Mouse (Mus musculus): ENCODE results near the gene Chrm4.

Chrm4 gene

GRCm38 (mm10) chr2:91926949-91927348 lies at the start of gene Chrm4:
Gene Chrm4 (plus strand): TSS chr2:91927249.
- DNase-seq (ENCODE audit: low spot score in 2 of 2) = no peak

DNA sequence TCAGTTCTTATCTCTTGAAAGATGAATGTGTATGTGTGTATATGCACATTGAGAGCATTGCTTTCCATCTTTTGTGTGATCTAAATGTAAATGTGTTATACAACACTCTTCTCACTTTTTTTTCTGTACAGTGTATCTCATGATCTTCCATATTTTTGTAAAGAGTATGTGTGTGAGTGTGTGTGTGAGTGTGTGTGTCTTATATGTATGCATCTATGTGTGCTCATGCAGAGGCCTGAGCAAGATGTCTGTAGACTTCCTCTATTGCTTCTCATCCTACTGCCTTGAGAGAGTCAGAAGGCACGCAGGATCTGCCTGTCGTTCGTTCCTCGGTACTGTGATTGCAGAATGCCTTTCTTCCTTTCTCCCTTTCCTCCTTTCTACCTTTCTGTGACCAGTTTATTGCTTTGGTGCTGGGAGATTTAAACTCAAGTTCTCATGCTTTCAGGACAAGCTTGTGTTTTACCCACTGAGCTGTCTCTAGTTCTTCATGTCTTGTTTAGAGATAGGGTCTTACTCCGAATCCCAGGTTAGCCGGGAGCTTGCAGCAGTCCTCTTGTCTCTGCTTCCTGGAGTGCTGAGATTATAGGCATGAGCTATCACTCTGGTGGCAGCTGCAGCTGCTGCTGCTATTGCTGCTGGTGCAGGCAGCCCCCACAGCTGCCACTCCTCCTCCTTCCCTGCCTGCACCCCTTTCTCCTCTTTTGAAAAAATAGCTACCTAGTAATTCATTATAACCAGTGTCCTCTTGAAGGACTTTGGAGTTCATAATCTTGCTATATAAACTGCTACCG lies 48.5 kb upstream of the Chrm4 start:
- DNase-seq (ENCODE audit: low spot score in 2 of 2) = no peak

DNA sequence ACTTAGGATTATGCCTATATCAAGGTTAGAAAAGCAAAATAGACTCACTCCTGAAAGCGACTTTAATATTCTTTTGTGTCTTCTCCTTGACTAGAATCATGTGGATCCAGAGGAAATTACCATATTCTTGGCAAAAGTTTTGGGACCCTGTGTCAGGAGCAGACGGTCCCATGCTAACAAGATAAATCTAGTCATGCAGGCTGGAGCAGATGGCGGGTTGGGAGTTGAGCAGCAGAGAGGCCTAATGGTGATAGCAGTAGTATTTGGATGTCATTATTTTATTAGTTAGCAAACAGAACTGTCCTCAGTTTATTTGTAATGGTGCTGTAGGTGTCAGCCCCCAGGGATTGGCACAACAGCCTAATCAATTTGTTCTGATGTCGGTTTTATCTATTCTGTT lies 43.1 kb upstream of the Chrm4 start:
- DNase-seq (ENCODE audit: low spot score in 2 of 2) = no peak

GRCm38 (mm10) chr2:91884616-91885015 lies 42.4 kb upstream of the Chrm4 start:
- no peak for DNase-seq (ENCODE audit: low spot score in 2 of 2)

GRCm38 (mm10) chr2:91894716-91895115 lies 32.3 kb upstream of the Chrm4 start:
- DNase-seq (ENCODE audit: low spot score in 2 of 2) = no peak

GRCm38 (mm10) chr2:91895401-91895800 lies 31.6 kb upstream of the Chrm4 start:
- DNase-seq (ENCODE audit: low spot score in 2 of 2) = no peak

DNA sequence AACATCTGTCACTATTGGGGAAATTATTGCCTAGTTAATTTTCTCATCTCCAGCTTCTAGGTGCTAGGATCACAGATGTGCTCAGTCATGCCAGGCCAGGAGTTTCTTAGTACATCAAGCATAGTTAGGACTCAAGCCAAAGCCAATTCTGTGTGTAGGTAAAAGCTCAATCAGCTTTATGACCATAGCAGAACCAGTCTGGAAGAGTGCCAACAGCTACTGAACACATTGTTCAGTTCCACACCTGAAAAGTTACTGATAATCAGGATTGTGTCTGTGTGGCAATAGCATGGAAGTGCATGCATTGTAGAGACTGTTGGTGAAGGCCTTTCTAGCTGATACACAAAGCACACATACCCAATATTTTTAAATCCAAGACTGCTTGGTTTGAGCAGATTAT lies 29.1 kb upstream of the Chrm4 start:
- DNase-seq (ENCODE audit: low spot score in 2 of 2) = no peak

DNA sequence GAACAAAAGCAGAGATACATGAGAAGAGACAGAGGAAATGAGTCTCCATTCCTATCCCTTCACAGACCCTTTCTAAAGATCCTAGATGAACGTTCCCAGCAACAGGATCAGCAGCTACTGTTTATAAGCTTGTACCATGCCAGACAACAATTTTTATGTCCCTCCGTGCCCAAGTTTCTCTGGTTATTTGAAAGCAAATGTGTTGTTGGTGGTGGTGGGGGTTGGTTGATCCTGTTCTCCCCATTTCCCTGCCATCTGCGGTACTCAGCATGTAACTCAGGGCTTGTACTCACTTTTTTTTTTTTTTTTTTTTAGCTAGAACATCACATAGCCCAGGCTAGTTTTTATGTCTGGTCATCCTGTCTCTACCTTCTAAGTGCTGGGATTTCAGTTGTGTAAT lies 27.9 kb upstream of the Chrm4 start:
- no peak for DNase-seq (ENCODE audit: low spot score in 2 of 2)

DNA sequence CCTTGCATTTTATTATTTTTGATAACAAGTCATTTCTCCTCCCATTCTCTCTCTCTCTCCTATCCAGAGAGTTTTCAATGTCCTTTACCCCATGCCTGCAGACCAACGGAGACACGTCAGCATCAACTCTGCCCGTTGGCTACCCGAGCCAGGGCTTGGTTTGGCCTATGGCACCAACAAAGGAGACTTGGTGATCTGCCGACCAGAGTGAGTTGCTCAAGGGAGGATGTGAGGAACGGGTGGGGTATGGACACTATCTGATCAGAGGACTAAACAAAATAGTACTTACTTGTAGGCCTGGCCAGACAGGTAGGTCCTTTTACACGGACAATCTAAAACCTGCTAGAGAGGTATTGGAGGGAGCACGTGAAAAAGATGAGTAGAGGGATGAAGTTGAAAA lies 26.6 kb upstream of the Chrm4 start:
- DNase-seq (ENCODE audit: low spot score in 2 of 2) = no peak

DNA sequence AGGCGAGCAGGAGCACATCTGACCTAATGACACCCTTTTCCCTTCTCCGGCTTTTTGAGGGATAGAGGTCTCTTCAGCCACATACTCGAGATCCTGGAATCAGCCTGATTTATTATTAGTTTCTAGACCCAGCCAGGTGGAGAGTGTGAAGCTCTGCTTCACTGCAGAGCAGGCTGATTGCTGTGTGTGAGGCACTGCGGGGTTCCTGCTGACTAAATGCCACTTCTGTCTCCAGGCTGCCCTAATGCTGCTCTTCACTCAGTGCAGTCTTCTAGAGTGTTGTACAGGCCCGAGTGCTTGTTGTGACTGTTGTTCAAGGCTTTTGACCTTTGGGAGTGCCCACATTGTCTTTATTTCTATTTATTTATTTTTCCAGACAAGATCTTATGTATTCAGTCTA lies 24.7 kb upstream of the Chrm4 start:
- DNase-seq (ENCODE audit: low spot score in 2 of 2) = no peak

DNA sequence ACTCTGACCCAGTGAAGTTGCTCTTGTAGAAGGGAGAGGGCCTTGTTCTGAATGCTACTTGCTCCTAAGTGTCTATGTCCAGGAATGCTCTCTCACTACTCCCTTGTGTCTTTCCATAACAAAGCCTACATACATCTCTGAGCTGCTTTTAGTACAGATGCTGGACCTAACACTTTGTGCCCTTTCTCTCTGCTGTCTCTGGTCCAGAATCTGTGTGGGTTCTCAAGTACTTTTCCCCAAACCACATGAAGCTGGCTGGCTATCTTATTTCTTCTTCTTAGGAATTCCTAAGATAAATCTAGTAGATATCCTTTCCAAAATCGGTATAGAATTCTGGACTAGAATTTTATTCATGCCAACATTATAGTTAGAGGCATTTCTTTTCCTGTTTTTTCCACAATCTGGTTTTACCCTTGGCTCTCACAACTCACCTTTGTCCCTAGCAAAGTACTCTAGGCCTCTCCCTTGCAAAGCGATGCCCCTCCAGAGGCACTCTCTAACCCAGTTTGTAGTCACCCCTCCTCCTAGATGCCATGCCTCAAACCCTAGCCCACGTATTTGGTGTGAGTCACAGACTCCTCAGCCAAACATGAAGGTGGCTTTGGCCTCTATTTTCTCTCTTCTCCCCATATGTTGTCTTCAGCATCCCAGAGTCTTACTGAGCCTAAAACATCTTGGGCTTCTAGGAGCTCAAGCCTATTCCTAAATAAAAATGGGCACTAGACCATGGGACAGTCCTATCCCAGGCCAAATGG lies 23.7 kb upstream of the Chrm4 start:
- DNase-seq (ENCODE audit: low spot score in 2 of 2) = no peak

- peak in 1 of 2 experiments; percentile 20 for DNase-seq (ENCODE audit: low spot score in 2 of 2)
Observed at GRCm38 (mm10) chr2:91904618-91905307, 22.3 kb upstream of the Chrm4 start.

- DNase-seq (ENCODE audit: low spot score in 2 of 2) = no peak
Observed at GRCm38 (mm10) chr2:91906141-91906540, 20.9 kb upstream of the Chrm4 start.

GRCm38 (mm10) chr2:91912616-91913015 lies 14.4 kb upstream of the Chrm4 start:
- no peak for DNase-seq (ENCODE audit: low spot score in 2 of 2)

DNA sequence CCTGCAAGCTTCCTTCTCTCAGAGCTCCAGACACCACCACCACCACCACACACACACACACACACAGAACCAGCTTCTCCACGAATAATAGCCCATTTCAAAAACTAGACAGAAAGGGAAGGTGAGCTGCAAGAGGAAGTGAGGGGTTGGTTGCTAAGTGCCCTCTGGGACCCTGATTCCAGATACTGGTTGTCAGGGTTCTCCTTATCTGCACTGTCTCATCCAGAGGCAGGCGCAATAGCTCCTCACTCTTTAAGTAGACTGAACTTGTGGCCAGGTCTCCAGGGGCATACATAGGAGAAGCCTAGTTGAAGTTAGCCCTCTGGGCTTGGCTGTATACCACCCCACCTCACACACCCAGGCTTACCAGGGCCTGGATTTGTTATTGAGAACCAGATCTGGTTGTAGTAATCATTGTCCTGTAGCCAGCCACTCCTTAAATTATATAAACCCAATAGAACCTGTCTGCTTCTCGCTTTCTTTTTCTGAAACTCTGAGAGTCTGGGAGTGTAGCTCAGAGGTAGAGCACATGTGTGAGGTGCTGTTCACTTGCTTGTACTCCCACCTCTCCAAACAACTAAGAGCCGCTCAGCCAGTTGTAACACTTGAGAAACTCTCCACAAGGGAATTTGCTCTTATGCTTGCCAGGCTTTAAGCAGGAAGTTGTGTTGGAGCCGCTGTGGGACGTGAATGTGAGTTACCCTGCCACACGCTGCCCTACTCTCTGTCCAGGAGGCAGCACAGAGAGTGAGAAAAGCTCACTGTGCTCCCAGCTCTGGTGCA lies 13.5 kb upstream of the Chrm4 start:
- DNase-seq (ENCODE audit: low spot score in 2 of 2) = no peak

DNA sequence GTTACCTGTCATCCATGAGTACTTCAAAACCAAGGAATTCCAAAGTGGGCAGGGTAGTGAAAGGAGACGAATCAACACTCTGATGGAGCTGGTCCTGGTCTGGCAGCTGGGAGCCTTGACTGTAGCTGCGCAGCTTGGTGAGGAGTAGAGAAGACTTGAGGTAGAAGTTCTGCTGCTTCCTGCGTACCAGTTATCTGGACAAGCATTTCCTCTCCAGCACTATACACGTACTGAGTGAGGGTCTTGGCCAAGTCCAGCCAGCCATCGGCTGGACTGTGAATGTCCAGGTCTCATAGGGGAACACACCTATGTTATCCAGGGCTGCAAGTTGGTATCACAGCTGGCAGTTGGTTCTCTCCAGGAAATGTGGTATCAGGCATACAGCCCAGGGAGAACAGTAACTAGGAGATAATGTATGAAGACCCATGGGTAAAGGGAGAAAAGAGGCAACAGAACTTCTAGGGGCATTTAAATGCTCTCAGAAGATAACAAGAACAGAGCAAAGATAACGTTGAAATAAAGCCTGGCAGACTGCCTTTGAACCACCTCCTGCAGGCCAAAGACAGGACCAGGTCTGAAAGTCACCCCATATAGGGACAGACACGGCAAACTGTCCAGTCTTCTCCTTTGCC lies 10.6 kb upstream of the Chrm4 start:
- DNase-seq (ENCODE audit: low spot score in 2 of 2) = no peak

GRCm38 (mm10) chr2:91917096-91917495 lies 10.0 kb upstream of the Chrm4 start:
- no peak for DNase-seq (ENCODE audit: low spot score in 2 of 2)

DNA sequence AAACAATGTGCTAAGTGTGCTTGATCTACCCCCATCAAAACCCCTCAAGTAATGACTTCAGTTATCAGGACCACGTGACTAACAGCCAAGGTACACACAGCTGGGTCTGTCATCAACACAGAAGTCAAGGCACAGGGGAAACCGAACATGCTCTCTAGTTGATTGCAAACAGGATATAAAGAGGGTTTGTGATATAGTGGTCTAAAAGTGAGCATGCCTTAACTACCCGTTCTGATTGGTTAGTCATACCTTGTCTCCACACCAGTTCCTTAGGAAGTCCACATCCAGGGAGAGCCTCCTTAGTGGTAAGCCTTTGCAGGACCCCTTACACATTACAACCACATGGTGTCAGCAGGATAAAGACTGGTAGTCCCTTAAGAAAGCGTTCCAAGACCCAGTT lies 6.9 kb upstream of the Chrm4 start:
- no peak for DNase-seq (ENCODE audit: low spot score in 2 of 2)

DNA sequence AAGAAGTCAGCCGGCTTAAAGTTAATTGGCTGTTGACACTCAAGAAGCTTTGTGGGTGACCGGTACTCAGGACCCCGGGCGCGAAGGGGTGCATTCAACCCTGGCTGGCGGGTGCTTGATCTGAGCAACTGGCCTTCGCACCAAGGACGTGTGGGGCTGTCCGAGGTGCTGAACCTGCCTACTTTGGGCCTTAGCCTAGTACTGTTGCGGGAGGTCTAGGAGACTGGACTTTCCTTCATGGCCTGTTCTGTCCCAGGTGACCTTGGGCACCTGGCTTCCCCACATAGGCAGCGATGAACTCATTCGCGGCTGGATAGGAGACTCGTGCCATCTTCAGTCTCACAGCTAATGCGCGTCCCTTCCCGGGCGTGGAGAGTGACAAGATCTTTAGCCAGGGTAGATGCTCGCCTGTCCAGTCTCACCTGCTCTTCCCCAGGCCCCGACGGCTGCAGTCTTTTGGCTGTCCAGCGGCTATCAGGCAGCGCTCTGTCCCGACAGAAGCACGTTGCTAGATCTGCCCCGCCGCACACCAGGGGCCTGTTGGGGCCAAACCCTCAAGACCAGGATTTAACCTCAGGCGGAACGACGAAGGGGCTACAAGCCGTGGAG lies 5.8 kb upstream of the Chrm4 start:
- DNase-seq (ENCODE audit: low spot score in 2 of 2) = no peak

DNA sequence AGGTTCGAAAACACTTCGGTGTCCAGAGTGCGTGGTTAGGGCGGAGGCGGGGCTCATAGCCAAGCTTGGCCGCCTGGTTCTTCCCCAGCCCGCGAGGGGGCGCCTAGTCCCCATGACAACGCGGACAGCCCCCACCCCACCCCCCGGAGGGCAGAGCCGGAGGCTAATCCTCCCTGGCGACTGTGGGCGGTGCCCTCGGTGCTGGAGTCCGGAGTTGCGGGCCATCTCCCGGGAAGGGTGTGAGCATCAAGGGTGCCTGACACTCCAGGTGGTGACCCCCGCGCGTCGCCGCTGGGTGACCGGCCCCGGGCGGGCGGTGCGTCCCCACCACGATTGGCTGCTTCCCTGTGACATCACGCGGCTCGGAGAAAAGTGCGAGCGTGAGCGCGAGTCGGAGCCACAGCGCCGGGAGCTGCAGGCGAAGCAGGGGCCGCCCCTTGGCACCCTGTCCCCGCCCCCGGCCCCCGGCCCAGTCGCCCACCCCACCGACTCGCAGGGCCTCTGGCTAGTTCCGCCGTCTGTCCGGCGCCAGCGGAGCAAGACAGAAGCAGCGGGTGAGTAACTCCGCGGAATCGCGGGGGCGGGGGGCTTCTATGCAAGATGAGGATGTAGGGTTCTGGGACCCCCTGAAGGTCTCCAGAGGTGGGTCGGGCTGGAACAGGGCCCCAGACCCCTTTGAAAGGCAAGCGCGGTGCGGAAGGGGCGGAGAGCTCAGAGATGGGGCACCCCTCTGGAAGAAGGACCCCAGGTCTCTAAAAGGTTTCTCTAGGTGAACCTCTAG lies 5.1 kb upstream of the Chrm4 start:
- peak in 1 of 2 experiments; percentile 74 for DNase-seq (ENCODE audit: low spot score in 2 of 2)
